Comparison of ENCODE assay signal across 24 mouse cellular contexts in the genomic region with DNA sequence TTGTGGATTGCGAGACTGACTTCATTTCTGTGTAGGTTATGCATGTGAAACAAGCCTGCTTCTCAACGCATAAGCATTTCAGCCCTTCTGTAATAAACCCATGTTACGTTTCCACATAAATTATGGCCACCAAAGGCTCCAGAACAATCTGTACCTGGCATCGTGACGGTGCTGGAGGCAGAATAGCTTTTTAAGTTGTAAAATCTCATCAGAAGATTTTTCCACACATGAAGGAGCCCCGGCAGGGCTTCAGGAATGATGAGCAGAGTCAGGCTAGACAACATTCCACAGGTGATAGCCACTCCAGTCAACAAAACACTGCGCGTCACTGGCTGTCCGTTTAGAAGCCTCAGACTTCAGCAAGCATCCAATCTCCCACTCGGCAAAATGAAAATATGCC. TPM values are rescaled to one million over a fixed set of nuclear protein-coding genes. Genes with fewer than 3 reads are reported as not detected.
"Had no signal": no experiment of that assay in that cellular context is flagged by ENCODE, and none has a peak within 500 bp of the region (broad histone marks: within the 10 kb centered on the region; RNA-seq: fewer than 3 reads in every experiment).

No protein-coding gene starts in this region.

- H3K4me2 ChIP-seq: heart, embryonic 12.5 days; hindbrain, embryonic 12.5 days; hindbrain, embryonic 14.5 days; intestine, embryonic 15.5 days; liver, embryonic 12.5 days had no signal

- ATAC-seq: forebrain, postnatal 0 days; hindbrain, embryonic 16.5 days; inflammation-experienced regulatory T-cells, adult 6 months; intestine, embryonic 15.5 days; liver, embryonic 12.5 days had no signal

- H3K4me3 ChIP-seq: heart, embryonic 12.5 days; hindbrain, embryonic 10.5 days; hindbrain, embryonic 12.5 days; intestine, embryonic 15.5 days; layer of hippocampus, adult 2 months; left cerebral cortex, adult 2 months; liver, embryonic 12.5 days had no signal

- DNase-seq: forebrain, postnatal 0 days; gastrocnemius, postnatal 14 days; gastrocnemius, postnatal 36 days; heart, postnatal 10 days; heart, postnatal 4 days; kidney, adult 18-20 months; kidney, adult 8-10 months; kidney, postnatal 10 days; kidney, postnatal 25 days; kidney, postnatal 4 days had no signal

- H3K4me1 ChIP-seq: heart, embryonic 12.5 days; intestine, embryonic 15.5 days had no signal

- H3K9ac ChIP-seq: forebrain, postnatal 0 days; heart, embryonic 12.5 days; hindbrain, embryonic 12.5 days; hindbrain, embryonic 14.5 days; intestine, embryonic 15.5 days; liver, embryonic 12.5 days; liver, embryonic 14.5 days had no signal

- H3K27me3 ChIP-seq: heart, embryonic 12.5 days; hindbrain, embryonic 12.5 days; intestine, embryonic 15.5 days had no signal

- H3K27ac ChIP-seq: hindbrain, embryonic 10.5 days; hindbrain, embryonic 12.5 days; hindbrain, embryonic 14.5 days; intestine, embryonic 15.5 days; layer of hippocampus, adult 2 months; left cerebral cortex, adult 2 months; liver, embryonic 12.5 days; liver, embryonic 14.5 days had no signal

- H3K36me3 ChIP-seq: heart, embryonic 12.5 days; hindbrain, embryonic 10.5 days; hindbrain, embryonic 12.5 days; intestine, embryonic 15.5 days; liver, embryonic 12.5 days had no signal

- H3K9me3 ChIP-seq: heart, embryonic 12.5 days; hindbrain, embryonic 10.5 days; hindbrain, embryonic 12.5 days; intestine, embryonic 15.5 days; liver, embryonic 12.5 days had no signal

RNA-seq across cellular contexts. Expression of a gene that starts 46.7 kb away (rescaled TPM):
- polyA plus RNA-seq: heart, embryonic 14.5 days; limb, embryonic 11.5 days; liver, adult 2 months had no signal
